Mouse (Mus musculus) brain, embryonic 18.5 days (tissue): ENCODE measurements around the gene Krt83.

ENCODE experiments used
- DNase-seq: peaks from one replicate; pipeline ENCODE4 v3.0.0-alpha.2; 2012; ENCODE audit warnings: low read depth, low spot score

Gene Krt83

DNA sequence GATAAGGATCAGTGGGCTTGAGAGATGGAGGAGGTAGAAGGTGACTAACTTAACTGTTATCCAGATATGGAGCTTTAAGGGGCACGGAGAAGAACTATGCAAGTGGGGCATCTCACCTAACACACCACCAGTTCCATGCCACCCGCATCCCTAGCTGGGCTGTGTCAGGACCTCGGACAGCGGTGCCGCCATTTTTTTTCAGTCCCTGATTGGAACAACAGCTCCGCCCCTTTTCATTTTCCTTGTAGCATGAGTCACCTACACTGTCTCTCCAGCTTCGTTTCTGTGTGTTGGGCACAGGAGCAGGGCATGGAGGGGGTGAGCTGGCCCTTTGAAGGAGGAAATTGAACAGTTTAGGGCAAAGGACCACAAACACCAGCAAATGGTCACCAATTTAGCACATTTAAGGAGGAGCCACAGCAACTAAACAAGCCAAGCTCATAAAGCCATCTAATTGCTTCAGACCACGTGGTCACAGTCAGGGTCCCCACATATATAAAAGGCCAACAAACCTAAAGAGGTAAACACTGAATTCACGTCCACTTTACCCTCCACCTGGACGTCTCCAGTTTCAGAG, 18.3 kb downstream of the Krt83 start, which contains the start of gene Krt86:
TSS of gene Krt86 (plus strand) at position 527 of the 577 bp plus-strand sequence.
- DNase-seq, result no peak

DNA sequence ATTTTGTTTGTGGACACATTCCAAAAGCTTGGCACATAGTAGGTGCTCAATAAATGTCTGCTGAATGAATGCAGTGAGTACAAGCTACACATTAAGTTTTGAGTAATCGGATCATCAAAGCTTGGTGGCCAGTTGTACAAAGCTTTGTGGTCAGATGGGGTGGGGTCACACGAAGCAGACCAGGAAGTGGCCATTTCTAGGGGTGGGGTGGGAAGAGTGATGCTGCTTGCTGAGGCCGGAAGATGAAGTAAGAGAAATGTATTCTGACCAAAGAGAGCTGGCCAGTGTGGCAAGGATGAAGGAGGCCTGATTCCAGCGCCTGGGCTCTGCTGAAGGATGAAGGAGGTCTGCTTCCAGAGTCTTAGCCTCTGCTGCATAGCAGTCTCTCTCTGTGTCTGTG, 22.2 kb downstream of the Krt83 start:
- DNase-seq, result no peak

DNA sequence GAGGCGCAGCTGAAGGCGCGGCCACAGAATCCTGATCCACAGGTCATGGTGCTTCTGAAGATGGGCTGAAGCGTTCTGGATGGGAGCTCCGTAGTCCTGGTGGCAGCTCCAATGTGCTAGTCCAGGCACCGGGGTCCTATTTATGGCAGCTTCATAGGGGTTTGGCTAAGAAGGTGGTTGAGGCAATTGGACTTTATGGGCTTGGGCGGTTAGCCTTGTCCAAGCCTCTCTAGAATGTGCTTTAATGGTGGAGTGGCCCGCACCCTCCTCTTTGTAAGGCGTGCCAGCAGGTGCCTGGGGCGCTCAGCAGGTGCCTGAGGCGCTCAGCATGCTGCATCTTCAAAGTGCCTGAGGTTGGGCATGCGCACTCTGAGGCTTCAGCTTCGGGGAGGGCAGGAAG, 27.7 kb downstream of the Krt83 start, which contains the start of gene Krt81:
TSS of gene Krt81 (minus strand) at position 101 of the 400 bp plus-strand sequence.
- DNase-seq, result no peak

DNA sequence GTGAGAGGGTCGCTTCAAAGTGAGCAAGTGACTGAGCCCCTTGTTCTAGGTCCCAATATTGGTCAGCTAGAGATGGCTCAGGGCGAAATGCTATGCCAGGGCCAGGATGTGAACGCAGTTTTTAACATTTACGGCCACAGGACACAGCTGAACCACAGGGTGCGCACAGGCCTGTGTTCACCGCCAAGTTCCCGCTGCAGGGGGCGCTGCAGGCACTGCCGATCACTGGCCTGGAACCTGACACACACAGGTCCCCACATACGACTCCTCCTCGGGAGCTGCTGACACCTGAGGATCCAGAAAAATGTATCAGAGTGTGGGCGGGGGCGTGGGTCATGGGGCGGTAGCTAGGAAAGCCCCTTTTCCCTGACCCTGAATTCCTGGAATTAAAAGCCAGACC, 32.0 kb downstream of the Krt83 start:
- DNase-seq, result no peak

DNA sequence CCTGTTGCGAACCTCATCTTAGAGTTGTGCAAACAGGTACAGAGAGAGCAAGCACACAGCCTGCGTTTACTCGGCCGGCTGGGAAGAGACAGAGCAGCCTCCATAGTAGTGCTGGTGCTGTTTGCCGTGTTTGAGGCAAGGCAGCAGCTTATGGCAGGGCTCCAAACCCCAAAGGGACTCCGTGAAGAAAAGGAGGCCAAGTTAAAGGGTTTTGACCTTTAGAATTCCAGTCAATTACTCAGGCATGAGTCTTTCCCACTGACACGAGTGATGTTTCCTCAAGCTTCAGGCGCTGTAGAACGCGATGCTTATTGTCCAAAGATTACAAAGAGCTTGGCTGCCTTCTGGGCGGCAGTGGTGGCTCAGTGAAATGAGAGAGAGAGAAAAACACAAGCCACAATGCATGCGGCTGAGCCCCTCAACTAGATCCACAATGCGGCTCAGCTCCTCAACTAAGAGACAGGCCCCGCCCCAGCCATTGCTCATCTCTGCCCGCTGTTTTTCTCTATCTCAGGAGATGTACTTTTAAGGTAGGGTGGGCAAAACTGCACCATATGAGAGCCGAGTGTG, 32.9 kb downstream of the Krt83 start:
- no peak for DNase-seq

DNA sequence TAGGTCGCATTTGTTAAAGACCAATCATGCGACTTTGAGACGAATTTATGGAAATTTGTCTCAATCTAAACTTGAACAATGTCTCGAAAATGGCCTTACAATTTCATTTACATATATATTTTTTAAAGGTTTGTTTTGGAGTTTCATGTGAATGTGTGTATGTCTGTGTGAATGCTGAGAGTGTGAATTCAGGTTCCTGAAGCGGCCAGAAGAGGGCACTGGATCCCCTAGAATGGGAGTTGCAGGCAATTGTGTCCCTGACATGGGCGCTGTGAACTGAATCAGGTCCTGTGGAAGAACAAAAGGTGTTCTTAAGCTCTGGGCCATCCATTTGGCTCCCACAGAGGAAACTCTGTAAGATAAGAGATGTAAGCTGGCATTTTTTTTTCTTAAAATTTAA, 35.4 kb downstream of the Krt83 start:
- DNase-seq, result no peak

DNA sequence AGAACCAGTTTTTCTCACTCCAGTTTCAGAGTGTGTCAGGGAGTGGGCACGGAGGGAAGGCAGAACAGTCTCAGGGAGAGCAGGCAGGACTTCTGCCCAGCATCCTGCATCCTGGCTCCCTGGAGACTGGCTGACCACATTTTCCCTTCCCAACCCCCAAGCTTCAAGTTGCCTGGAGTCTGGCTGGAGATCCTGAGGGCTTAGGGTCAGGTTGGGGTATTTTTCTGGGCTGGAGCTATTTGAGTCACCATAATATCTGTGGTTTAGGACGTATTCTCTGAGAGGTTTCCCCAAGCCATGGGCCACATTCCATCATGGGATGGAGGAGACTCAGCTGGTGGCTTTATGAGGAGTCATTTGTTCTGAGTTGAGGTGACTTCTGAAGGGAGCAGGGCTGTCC, 36.0 kb downstream of the Krt83 start:
- DNase-seq, result no peak

DNA sequence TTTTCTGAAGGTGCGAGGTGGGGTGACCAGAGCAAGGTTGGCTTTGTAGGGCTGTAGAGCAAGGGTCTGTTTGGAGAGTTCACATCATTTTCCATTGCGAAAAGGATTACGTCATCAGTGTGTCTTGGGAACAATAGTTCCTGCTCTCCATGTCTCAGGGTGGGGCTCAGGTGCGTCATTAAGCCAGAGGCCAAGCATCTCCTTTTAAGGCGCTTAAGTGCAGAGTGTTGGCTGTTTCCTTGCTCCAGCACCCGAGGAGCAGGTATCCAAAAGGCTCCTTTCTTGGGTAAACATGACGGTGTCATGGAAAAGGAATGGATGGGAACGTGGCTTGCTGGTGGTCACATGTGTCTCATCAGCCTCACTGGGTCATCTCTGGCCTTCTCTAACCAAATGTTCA, 36.5 kb downstream of the Krt83 start:
- DNase-seq, result no peak

DNA sequence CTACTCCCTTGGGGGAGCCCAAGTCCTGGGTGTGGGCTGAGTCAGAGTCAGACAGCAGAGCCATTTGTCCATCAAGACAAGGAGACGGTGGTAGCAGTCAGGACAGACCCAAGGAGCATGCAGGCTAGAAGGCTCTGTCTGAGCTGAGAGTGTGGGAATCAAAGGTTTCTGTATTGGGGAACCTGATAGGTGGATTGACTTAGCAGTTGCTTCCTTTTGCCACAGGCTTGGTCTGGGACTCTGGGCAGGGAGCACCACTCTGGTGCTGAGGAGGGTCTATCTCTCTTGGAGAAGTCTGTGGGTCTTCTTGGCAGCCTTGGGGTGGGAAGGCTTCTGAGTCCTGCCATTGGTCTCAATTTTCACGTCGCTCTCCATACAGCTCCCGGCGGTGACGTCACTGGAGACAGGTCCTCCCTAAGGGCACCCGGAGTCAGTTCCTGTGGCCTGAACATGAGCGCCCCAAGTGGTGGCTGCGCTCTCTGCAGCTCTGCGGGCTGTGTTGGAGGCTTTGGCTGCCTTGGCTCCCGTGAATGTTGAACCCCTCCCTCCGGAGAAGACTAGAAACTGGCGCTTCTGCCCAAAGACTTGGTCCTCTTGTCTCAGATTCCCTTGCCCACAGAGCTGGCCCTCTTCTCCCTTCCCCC, 38.1 kb downstream of the Krt83 start:
- no peak for DNase-seq

DNA sequence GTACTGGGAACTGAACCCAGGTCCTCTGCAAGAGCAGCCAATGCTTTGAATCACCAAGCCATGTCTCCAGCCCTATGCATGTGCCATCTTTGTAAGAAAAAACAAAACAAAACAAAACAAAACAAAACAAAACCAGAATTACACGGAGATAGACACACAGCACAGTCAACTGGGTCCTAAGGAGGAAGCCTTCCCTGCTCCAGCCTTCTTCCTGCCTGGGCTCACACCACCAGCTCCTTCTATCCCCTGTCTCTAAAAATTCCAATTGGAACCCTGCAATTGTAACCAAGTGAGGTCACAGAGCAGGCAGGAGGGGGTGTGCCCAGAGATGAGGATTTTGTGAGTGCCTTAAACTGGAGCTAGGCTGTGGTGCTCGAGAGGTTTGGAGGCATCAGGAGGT, 43.9 kb downstream of the Krt83 start, which contains the start of gene Krt88:
TSS of gene Krt88 (plus strand) at position 301 of the 400 bp plus-strand sequence.
- no peak for DNase-seq

DNA sequence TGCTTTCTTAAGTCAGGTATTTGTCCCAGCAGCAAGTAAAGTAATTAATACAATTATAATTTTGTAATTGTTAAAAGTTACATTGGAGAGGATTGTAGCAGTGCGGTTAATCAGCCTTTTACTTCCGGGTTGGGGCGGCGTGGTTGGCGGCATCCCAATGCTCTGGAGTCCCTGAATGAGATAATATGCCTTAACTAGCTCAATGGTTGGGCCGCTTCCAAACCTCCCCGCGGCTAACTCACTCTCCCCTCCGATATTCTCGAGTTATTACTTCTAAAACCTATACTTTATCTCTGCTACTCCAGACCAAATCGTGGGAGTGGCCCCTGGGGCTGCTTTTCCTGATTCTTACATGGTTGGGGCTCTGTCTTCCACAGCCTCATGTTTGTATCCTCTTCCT, 44.7 kb downstream of the Krt83 start:
- no peak for DNase-seq

DNA sequence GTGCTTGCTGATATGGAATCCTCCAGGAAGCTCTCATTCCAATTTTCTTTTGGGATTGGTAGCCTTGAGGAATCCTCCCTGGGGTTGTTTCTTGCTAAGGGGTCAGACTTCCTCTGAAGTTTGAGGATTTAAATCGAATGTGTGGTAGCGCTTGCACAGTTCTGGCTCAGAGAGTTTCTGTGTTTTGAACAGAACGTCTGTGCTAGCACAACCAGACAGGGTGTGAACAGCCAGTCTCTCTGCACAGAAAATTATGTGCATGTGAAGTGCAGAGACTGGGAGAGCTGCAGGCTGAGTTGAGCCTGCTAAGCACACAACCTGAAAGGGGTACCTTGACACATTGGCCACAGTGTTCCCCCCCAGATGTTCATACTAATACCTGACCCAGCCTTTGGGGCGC, 50.5 kb downstream of the Krt83 start:
- peak; percentile 36 for DNase-seq

DNA sequence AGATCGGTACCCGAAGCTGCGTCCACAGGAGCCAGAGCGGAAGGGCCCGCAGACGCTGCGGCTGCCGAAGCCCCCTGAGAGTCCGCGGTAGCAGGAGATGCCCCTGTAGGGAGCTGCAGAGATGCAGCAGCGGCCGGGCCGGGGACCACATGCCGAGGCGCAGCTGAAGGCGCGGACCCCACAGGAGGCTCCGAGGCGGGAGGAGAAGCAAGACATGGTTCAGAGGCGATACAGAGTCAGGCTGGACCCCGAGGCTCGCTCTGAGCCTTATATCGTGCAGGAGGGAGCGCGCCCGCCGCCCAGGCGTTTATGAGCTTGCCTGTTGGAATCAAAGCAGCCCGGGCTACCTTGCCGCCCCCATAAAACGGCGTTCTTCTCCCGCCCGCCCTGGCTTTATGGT, 52.8 kb downstream of the Krt83 start, which contains the start of gene Krt87:
TSS of gene Krt87 (minus strand) at position 250 of the 400 bp plus-strand sequence.
- no peak for DNase-seq

DNA sequence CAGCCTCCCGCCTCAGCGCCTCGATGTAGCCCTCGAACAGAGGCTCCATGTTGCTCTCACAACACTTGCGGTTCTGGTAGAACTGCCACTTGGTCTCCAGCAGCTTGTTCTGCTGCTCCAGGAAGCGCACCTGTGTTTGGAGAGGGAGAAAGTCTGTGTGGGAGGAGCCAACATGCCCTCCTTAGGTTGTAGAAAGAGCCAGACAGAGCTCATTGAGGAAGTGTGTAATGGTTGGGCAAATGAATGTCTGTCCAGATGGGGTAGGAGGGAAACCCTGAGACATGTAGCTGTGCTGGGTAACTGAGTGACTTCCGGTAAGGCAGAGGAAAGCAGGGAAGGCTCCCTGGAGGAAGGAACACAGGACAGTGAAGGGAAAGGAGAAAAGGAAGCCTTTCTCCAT, 54.7 kb downstream of the Krt83 start:
- no peak for DNase-seq
